Mouse (Mus musculus) liver, embryonic 15.5 days (tissue): ENCODE data around the gene Prkce. TPM values are rescaled to one million over a fixed set of nuclear protein-coding genes. Genes with fewer than 3 reads are reported as not detected.

Experiments
- ATAC-seq: fragments of 200-750 bp; cut with Nextera tagmentation; 2 replicates; pipeline ENCODE4 v1.8.0; 2017; ENCODE audit warnings: moderate number of reproducible peaks, mild to moderate bottlenecking, moderate library complexity; ENCODE audit not compliant: insufficient read depth
- H3K27ac ChIP-seq: fragments of 300-500 bp; sonication (generic); replicated peaks from 2 replicates; pipeline ENCODE4 v1.5.1; 2015; ENCODE audit warnings: mild to moderate bottlenecking, inconsistent platforms
- H3K27me3 ChIP-seq: fragments of 300-500 bp; sonication (generic); 2 replicates; pipeline ENCODE4 v1.6.1; 2015; ENCODE audit warnings: mild to moderate bottlenecking, inconsistent platforms
- H3K36me3 ChIP-seq: fragments of 300-500 bp; sonication (generic); replicated peaks from 2 replicates; pipeline ENCODE4 v1.6.1; 2015; ENCODE audit warnings: moderate library complexity, mild to moderate bottlenecking, inconsistent platforms
- H3K4me1 ChIP-seq: fragments of 300-500 bp; sonication (generic); replicated peaks from 2 replicates; pipeline ENCODE4 v1.6.1; 2015; ENCODE audit warnings: inconsistent platforms
- H3K4me2 ChIP-seq: fragments of 300-500 bp; sonication (generic); 2 replicates; pipeline ENCODE4 v1.6.1; 2015; ENCODE audit warnings: moderate library complexity, mild to moderate bottlenecking, inconsistent platforms
- H3K4me3 ChIP-seq: fragments of 300-500 bp; sonication (generic); replicated peaks from 2 replicates; pipeline ENCODE4 v1.5.1; 2015; ENCODE audit warnings: mild to moderate bottlenecking, inconsistent platforms
- H3K9ac ChIP-seq: fragments of 300-500 bp; sonication (generic); 2 replicates; pipeline ENCODE4 v1.6.1; 2015; ENCODE audit warnings: moderate library complexity, mild to moderate bottlenecking, inconsistent platforms
- H3K9me3 ChIP-seq: fragments of 300-500 bp; sonication (generic); replicated peaks from 2 replicates; pipeline ENCODE4 v1.6.1; 2016; ENCODE audit warnings: inconsistent platforms
- WGBS: fragments of 180-500 bp; shearing (Covaris S2); methylation state at CpG from one replicate; pipeline ENCODE4 v1.1.7; 2015; ENCODE audit warnings: mixed read lengths; ENCODE audit not compliant: insufficient replicate concordance; 5-methylcytosine and 5-hydroxymethylcytosine counted together
- polyA plus RNA-seq: library from polyadenylated mRNA; unstranded; fragments of >200 nt; fragmentation: Nextera tagmentation; extraction: Ambion mirVana; gene quantifications from 2 replicates; pipeline ENCODE4 v1.2.1, GENCODE M21; 2015

Gene Prkce
- polyA plus RNA-seq, 1 experiment from 2014 or later: 0.79 TPM

DNA sequence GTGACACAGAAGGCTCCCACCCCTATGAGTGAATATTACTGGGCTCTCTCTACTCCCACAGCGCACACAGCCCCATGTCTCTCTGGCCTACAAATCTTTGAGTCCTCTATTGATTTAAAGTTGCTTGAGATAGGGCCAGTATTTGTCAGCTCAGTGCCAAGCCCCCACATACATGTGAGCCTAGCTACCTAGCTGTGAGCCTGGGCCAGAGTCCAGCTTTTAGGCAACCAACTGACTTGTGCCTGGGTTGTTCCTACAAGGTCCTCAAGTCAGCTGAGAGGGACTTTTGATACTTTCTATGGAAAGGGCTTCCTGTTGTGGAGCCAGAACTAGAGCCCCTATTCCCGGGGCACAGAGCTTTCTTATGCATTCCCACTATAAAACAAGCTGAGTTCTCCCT is 357.5 kb downstream of the Prkce start:
- WGBS: 51% methylated on average over 2 of the region's 2 CpGs
- H3K36me3 ChIP-seq: no peaks in the 10 kb centered on the region
- H3K4me3 ChIP-seq: no peak overlapping the region
- H3K4me2 ChIP-seq: no peak overlapping the region
- H3K9ac ChIP-seq: no peak overlapping the region
- H3K4me1 ChIP-seq: peaks cover 14% of the 10 kb centered on the region; the same call in 1 of the 2 replicates
- no peaks in the 10 kb centered on the region for H3K27me3 ChIP-seq
- H3K27ac ChIP-seq: no peak overlapping the region
- no peak for ATAC-seq
- no peaks in the 10 kb centered on the region for H3K9me3 ChIP-seq

DNA sequence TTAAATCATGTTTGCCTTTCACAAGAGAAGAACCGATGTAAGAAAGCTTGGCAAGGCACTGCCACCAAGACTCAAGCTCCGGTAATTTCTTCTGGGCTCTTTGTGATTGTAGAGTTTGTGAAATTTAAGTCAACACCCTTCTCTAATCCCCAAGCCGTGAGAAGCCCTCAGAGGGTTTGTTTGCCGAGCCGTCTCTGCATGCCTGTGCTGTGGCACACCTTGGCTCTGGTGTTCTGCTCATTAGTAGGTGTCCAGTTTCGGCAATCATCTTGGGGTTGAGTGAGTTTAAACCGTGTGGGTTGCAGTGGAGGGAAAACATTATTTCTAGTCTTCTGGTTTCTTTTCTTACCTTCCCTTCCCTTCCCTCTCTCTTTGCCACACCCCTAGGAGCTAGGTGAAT is 358.4 kb downstream of the Prkce start:
- H3K4me3 ChIP-seq: no peak overlapping the region
- no peak overlapping the region for H3K27ac ChIP-seq
- H3K27me3 ChIP-seq: no peaks in the 10 kb centered on the region
- no peaks in the 10 kb centered on the region for H3K36me3 ChIP-seq
- peaks cover 14% of the 10 kb centered on the region; the same call in 1 of the 2 replicates for H3K4me1 ChIP-seq
- WGBS: 64% methylated on average over 7 of the region's 7 CpGs
- H3K4me2 ChIP-seq: no peak overlapping the region
- H3K9me3 ChIP-seq: no peaks in the 10 kb centered on the region
- no peak overlapping the region for H3K9ac ChIP-seq
- no peak for ATAC-seq

DNA sequence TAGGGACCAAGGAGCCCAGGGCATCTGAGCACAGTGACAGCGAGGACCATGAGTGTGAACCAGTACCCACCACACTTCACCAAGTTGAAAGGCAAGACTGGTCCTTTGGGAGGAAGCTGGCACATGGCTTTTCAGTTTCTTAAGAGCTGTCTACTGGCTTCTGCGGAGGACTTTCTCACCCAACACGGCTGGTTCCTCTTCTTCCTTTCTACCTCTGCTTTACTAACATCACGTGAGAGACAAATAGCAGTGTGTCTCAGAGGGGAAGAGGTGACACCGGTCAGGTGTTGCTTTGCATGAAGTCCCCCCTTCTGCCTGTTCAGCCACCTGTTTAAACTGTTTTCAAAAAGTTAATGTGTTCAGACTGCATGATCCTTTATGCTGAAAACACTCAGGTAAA is 359.7 kb downstream of the Prkce start:
- Histone ChIP-seq H3K27ac (no peak overlapping the region), H3K4me2 (no peak overlapping the region), H3K9me3 (no peaks in the 10 kb centered on the region), H3K4me3 (no peak overlapping the region), H3K9ac (no peak overlapping the region), H3K27me3 (no peaks in the 10 kb centered on the region), H3K36me3 (no peaks in the 10 kb centered on the region), H3K4me1 (peaks cover 14% of the 10 kb centered on the region; the same call in 1 of the 2 replicates)
- no peak for ATAC-seq
- WGBS: 62% methylated on average over 5 of the region's 5 CpGs

DNA sequence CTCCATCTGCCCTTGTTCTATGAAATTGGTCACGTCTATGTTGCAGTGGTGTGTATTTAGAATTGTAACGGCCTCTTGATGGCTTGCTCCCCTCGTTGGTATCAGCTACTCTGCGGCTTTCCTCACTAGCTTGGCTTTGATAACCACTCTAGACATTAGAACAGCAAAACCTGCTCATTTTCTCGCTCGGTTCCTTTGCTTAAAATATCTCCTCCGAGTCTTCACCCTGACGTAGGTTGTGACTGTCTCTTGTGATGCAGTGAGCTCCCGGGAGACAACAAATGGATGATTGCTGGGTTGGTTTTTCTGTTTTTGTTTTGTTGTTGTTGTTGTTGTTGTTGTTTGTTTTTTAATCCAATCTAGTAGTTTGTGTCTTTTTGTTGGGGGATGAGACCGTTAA is 361.4 kb downstream of the Prkce start:
- Histone ChIP-seq H3K36me3 (no peaks in the 10 kb centered on the region), H3K9ac (no peak overlapping the region), H3K4me2 (no peak overlapping the region), H3K27me3 (no peaks in the 10 kb centered on the region), H3K9me3 (no peaks in the 10 kb centered on the region), H3K4me1 (peaks cover 7% of the 10 kb centered on the region; the same call in 1 of the 2 replicates), H3K27ac (no peak overlapping the region), H3K4me3 (no peak overlapping the region)
- ATAC-seq: no peak
- 59% methylated on average over 10 of the region's 10 CpGs for WGBS

DNA sequence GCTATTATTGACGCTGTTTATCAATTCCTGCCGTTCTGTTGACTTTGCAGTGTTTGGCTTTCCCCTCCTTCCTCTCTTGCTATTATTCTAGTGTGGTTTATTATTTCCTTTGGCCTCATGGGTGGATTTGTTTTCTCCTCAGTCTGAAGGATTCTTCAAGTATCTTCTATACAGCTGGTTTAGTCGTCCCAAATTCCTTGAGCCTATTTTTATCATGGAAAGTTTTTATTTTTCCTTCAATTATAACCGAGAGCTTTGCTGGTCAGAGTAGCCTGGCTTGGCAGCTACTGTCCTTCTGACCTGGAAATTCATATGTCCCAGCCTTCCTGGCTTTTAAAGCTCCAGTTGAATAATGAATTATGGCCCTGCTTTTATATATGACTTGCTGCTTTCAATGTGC is 361.8 kb downstream of the Prkce start:
- WGBS: 28% methylated on average over 4 of the region's 4 CpGs

DNA sequence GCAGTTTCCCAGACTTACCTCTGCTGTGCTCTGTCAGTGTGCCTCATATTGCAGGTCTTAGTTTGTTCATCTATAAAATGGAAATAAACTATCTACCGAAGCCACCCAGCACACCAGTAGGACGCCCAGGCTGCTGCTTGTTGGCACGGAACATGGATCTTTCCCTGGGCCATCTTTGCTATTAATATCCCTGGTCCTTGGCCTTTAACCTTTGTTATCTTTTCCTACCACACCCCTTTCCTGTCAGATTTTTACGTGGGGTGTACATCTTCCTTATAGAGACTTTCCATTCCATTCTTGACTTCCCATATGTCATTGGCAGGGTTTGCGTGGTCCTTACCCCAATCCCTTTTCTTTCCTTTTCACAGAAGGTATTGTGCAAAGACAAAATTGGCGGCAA is 363.6 kb downstream of the Prkce start:
- Histone ChIP-seq H3K9ac (no peak overlapping the region), H3K4me2 (no peak overlapping the region), H3K4me1 (0 out of 2 replicates have a peak, but pooled peaks cover 3% of the 10 kb centered on the region), H3K9me3 (no peaks in the 10 kb centered on the region), H3K4me3 (no peak overlapping the region), H3K27me3 (no peaks in the 10 kb centered on the region), H3K36me3 (no peaks in the 10 kb centered on the region), H3K27ac (no peak overlapping the region)
- WGBS: 58% methylated on average over 6 of the region's 6 CpGs
- ATAC-seq: no peak

More for the DNA sequence above, 361.8 kb downstream of the Prkce start:
- Histone ChIP-seq H3K9me3 (no peaks in the 10 kb centered on the region), H3K4me1 (0 out of 2 replicates have a peak, but pooled peaks cover 3% of the 10 kb centered on the region), H3K27me3 (no peaks in the 10 kb centered on the region), H3K36me3 (no peaks in the 10 kb centered on the region), H3K27ac (no peak overlapping the region), H3K4me2 (no peak overlapping the region), H3K4me3 (no peak overlapping the region), H3K9ac (no peak overlapping the region)
- no peak for ATAC-seq

DNA sequence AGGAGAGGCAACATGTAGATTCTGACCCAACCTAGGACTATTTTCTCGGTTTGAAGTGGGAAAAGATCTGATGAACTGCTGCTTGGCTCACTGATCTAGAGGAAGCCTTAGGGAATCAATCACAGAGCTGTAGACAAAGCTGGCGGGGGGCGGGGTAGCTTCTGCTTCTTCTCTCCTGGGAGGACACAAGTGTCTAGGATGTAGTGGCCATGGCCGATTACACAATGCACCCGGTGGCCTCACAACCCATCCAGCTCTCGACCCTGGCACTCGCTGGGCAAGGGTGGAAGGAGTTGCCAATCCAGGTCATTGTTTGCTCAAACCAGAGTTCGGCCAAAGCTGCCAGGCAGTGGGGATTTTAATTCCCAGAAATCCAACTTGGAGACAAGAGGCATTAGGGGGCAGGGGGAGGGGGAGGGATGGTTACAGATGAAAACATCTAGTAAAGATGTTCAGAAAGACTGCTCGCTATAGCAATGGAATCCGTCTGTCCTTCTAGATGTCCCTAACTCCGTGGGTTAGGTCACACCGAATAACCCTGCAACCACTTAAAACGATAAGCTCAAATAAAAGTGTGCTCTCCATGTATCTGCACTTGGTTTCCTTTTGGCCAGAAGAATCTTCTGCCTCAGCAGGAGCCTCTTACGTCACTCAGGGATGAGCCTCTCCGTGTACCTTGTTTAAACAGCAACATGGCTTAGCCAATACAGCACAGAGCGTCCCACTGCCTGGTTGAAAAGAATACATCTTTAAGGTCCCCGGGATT is 365.4 kb downstream of the Prkce start:
- Histone ChIP-seq H3K9ac (no peak overlapping the region), H3K9me3 (no peaks in the 10 kb centered on the region), H3K36me3 (no peaks in the 10 kb centered on the region), H3K27me3 (no peaks in the 10 kb centered on the region), H3K4me1 (0 out of 2 replicates have a peak, but pooled peaks cover 3% of the 10 kb centered on the region), H3K4me2 (no peak overlapping the region), H3K27ac (no peak overlapping the region), H3K4me3 (no peak overlapping the region)
- 59% methylated on average over 17 of the region's 17 CpGs for WGBS
- ATAC-seq: no peak

DNA sequence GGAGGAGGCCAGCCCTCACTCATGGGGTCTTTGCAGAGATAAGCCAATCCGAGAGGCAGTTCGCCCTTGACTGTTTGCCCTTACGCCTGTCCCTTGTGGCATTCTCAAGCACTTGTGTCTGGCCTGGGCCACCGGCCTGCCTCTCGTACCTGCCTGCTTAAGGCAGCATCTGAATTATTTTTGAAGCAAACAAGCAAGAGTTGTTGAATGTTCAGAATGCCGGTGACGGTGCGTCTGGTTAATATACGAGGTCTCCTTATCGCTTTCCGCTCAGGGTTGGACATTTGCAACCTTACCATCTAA is 365.9 kb downstream of the Prkce start:
- no peak for ATAC-seq
- 70% methylated on average over 11 of the region's 11 CpGs for WGBS
- Histone ChIP-seq H3K27ac (no peak overlapping the region), H3K9ac (no peak overlapping the region), H3K4me1 (0 out of 2 replicates have a peak, but pooled peaks cover 3% of the 10 kb centered on the region), H3K4me3 (no peak overlapping the region), H3K36me3 (no peaks in the 10 kb centered on the region), H3K4me2 (no peak overlapping the region), H3K27me3 (no peaks in the 10 kb centered on the region), H3K9me3 (no peaks in the 10 kb centered on the region)

DNA sequence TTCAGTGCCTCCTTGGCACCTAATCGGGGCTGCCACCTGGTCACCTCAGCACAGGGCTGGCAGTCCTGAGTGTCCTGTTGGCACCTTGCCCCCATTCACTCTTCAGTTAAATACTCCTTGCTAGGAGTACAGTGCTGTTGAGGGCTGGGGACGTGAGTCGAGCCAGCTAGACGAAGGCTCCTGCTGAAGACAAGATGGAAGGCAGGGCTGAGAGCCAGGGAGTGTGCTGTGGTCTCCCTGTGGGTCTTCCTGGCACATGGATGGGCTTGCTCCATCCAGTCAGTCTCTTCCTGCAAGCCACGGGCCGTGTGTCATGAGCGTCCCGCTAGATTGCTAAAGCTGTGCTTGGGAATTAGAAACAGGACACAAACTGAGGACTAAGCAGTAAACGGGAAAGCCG is 367.5 kb downstream of the Prkce start:
- 0 out of 2 replicates have a peak, but pooled peaks cover 3% of the 10 kb centered on the region for H3K4me1 ChIP-seq
- no peak overlapping the region for H3K4me2 ChIP-seq
- no peak overlapping the region for H3K4me3 ChIP-seq
- no peak for ATAC-seq
- no peaks in the 10 kb centered on the region for H3K36me3 ChIP-seq
- H3K27me3 ChIP-seq: no peaks in the 10 kb centered on the region
- 65% methylated on average over 10 of the region's 10 CpGs for WGBS
- no peak overlapping the region; the same call in 1 of the 2 replicates for H3K27ac ChIP-seq
- no peaks in the 10 kb centered on the region for H3K9me3 ChIP-seq
- H3K9ac ChIP-seq: no peak overlapping the region

DNA sequence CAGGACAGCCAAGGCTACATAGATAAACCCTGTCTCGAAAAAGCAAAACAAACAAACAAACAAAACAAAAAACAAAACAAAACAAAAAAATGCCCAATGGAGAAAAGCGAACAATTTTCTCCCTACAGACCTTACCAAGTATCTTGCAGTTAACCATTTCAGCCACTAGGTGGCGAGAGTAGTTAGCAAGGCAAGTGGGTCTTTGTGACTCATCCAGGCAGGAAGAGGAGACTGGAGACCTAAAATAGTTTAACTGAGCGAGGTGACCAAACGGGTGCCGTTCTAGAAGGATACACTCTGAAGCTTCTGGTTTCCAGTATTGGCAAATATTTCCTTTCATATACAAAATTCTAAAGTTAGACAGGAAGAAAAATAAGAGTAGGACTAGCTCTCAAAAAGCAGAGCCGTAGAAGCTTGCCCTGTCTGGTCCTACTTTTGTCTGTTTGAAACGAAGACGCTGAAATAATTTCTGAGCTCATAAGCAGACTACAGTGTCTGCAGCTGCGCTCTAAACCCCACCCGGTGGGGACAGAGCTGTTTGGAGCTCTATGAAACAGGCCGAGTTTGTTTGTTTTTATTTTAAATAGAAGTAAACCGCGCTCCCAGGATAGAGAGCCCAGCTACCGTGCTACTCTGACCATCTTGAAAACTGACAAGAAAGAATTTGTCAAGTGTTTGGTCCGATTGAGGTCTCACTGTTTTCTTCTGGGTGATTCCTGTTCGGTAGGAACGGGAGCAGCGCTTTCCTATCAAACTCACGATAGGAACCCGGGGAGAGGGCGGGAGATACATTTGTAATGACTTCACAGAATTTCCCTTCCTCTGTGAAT is 368.5 kb downstream of the Prkce start:
- Histone ChIP-seq H3K4me1 (0 out of 2 replicates have a peak, but pooled peaks cover 3% of the 10 kb centered on the region), H3K9ac (no peak overlapping the region), H3K9me3 (no peaks in the 10 kb centered on the region), H3K36me3 (no peaks in the 10 kb centered on the region), H3K27ac (no peak overlapping the region), H3K4me2 (peak overlapping the region; percentile 48), H3K27me3 (no peaks in the 10 kb centered on the region), H3K4me3 (peak overlapping the region; percentile 17)
- ATAC-seq: no peak
- WGBS: 29% methylated on average over 22 of the region's 22 CpGs

DNA sequence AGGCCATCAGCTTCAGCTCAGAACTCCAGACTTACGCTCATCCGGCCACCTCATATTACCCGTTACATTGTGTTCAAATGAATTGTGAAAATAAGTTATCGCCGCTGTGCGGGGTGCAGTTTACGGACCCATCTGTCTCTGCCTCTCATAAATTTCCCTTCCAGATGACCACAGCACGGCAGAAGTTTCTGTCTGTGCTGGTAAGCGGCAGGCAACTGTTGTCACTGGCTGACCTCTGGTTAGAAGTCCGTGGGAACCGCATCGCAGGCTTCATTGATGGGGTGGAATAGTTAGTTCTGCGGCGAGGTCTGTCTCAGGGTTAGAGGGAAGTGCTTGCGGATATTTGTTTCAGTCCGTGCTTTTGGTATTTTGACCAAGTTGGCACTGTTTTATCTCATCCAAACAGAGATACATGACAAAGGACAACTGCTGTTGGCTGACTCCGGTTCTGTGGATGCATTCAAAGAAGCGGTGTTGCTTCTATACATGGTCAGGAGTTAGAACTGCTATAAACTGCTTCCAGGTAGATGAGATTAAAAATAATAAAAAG is 372.4 kb downstream of the Prkce start:
- WGBS: 72% methylated on average over 18 of the region's 18 CpGs
- no peak for ATAC-seq
- no peak overlapping the region for H3K4me3 ChIP-seq
- no peaks in the 10 kb centered on the region for H3K27me3 ChIP-seq
- no peak overlapping the region for H3K4me2 ChIP-seq
- no peaks in the 10 kb centered on the region for H3K9me3 ChIP-seq
- H3K4me1 ChIP-seq: no peaks in the 10 kb centered on the region
- no peak overlapping the region for H3K9ac ChIP-seq
- no peaks in the 10 kb centered on the region for H3K36me3 ChIP-seq
- H3K27ac ChIP-seq: no peak overlapping the region
